Mouse (Mus musculus): ENCODE data around the gene Rdh13. TPM values are rescaled to one million over a fixed set of nuclear protein-coding genes. Genes with fewer than 3 reads are reported as not detected.

Gene Rdh13
- total and polyA plus RNA-seq, 2 experiments from 2014 or later, result 45.3 to 61.3 TPM

DNA sequence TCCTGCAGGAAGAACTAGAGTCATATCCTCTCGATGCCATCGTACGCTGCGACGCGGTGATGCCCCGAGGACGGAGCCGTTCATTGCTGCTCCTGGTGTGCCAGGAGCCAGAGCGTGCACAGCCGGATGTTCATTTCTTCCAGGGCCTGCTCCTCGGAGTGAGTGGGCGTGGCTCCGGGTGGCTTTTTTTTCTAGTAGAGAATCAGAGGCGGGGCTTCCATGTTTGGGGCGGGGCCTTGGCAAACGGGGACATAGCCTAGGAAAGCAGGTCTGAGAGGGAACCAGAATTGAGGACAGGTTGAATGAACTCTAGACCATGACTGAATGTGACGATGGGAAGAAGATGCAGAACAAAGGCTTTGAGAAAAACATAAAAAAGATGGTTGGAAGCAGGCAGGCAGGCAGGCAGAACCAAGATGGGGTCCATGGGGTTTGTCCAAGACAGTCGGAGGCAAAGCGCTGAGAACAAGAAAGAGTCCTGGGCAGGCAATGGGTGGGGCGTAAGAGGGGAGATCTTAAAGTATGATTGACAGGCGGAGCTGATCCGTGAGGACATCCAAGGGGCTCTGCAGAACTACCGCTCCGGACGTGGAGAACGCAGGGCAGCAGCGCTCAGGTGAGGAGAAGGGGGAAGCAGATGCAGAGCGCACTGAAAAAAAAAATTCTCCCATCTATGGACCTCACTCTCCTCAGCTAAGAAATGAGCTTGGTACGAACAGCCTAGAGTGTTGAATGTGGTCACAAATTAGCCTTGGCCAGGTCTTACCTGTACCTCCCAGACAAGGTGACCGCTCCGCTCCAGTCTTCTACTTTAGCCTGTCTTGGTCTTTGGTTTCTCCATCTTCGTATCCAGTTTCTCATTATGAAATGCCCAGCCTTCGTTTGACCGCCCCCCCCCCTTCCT, 25.1 kb upstream of the Rdh13 start:
- H3K9me3 ChIP-seq (ENCODE audit: low read length), result no peaks in the 10 kb centered on the region
- peak overlapping the region; percentile 71 for H3K4me2 ChIP-seq (ENCODE audit: low read depth, low read length, poor library complexity, severe bottlenecking)
- ATAC-seq (ENCODE audit: low FRiP score) (peak; percentile 54), DNase-seq (ENCODE audit: low spot score) (peak; percentile 69)
- WGBS, result 2% methylated on average over 35 of the region's 35 CpGs
- TF ChIP-seq CTCF (IDR thresholded peaks at IDR 0.05), result no peak
- H3K4me1 ChIP-seq (ENCODE audit: insufficient read depth, low read length), result no peaks in the 10 kb centered on the region
- H3K9ac ChIP-seq (replicated peaks; ENCODE audit: low read length, poor library complexity, severe bottlenecking), result peak overlapping the region; percentile 65
- H3K27ac ChIP-seq (ENCODE audit: low read depth, low read length), result peak overlapping the region; percentile 43
- H3K27me3 ChIP-seq (ENCODE audit: insufficient read depth, low read length), result peaks cover 24% of the 10 kb centered on the region
- H3K36me3 ChIP-seq (ENCODE audit: insufficient read depth, low read length), result no peaks in the 10 kb centered on the region
- H3K4me3 ChIP-seq (ENCODE audit: low read depth, low read length), result peak overlapping the region; percentile 49

DNA sequence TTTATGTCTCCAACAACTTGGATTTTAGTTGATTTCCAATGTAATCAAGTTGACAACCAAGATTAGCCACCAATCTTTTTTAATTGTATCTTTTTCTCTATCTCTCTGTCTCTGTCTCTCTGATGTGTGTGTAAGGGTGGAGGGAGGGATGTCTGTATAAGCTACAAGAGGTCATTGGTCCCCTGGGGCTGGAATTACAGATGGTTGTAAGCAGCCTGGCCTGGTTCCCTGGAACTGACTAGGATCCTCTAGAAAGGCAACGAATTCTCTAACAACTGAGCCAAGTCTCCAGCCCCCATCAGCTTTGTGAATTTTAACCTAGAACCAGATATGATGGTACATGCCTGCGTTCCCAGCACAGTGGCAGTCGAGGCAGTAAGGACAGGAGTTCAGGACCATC, 22.4 kb upstream of the Rdh13 start:
- Histone ChIP-seq H3K9me3 (ENCODE audit: low read length) (no peaks in the 10 kb centered on the region), H3K36me3 (ENCODE audit: insufficient read depth, low read length) (no peaks in the 10 kb centered on the region), H3K4me3 (ENCODE audit: low read depth, low read length) (no peak overlapping the region), H3K4me1 (ENCODE audit: insufficient read depth, low read length) (no peaks in the 10 kb centered on the region), H3K27me3 (ENCODE audit: insufficient read depth, low read length) (peaks cover 8% of the 10 kb centered on the region; the same call in 1 of the 2 replicates), H3K27ac (ENCODE audit: low read depth, low read length) (no peak overlapping the region), H3K4me2 (ENCODE audit: low read depth, low read length, poor library complexity, severe bottlenecking) (no peak overlapping the region), H3K9ac (replicated peaks; ENCODE audit: low read length, poor library complexity, severe bottlenecking) (no peak overlapping the region)
- no peak for ATAC-seq (ENCODE audit: low FRiP score)
- no peak for TF ChIP-seq CTCF (IDR thresholded peaks at IDR 0.05)
- WGBS, result 73% methylated on average over 3 of the region's 3 CpGs
- DNase-seq (ENCODE audit: low spot score), result no peak

DNA sequence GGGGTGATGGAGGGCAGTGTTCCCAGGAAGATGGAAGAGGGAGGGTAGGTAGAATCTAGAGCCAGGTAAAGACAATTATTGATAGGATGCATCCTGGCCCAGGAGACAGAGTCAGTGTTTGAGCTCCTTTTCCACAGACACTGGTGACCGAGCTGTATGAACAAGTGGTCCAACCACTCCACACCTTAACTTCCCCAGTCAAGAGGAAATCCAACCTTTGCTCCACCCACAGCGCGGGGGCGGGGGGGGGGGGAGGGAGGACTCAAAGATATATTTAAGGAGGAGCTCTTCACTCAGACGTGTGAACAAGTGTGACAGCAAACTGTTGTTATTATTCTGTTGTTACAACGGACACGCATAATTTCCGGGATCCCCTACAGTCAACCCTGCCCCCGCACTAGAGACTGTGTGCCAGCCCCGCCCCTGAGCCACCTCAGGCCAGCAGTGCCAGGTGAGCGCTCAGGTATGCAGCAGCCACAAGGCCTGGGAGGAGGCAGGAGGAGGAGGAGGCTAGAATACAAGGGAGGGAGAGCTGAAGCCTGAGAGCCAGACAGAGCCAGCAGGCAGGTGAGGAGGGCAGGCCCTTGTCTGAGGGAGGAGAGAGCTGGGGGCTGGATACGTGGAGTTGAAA, 18.9 kb upstream of the Rdh13 start:
- H3K4me3 ChIP-seq (ENCODE audit: low read depth, low read length), result no peak overlapping the region
- no peak overlapping the region for H3K9ac ChIP-seq (replicated peaks; ENCODE audit: low read length, poor library complexity, severe bottlenecking)
- H3K27ac ChIP-seq (ENCODE audit: low read depth, low read length), result no peak overlapping the region
- ATAC-seq (ENCODE audit: low FRiP score) (no peak), DNase-seq (ENCODE audit: low spot score) (no peak)
- H3K4me2 ChIP-seq (ENCODE audit: low read depth, low read length, poor library complexity, severe bottlenecking), result no peak overlapping the region
- WGBS, result 15% methylated on average over 11 of the region's 12 CpGs
- no peaks in the 10 kb centered on the region for H3K9me3 ChIP-seq (ENCODE audit: low read length)
- H3K36me3 ChIP-seq (ENCODE audit: insufficient read depth, low read length), result no peaks in the 10 kb centered on the region
- no peaks in the 10 kb centered on the region for H3K4me1 ChIP-seq (ENCODE audit: insufficient read depth, low read length)
- H3K27me3 ChIP-seq (ENCODE audit: insufficient read depth, low read length), result no peaks in the 10 kb centered on the region
- TF ChIP-seq CTCF (IDR thresholded peaks at IDR 0.05), result no peak

DNA sequence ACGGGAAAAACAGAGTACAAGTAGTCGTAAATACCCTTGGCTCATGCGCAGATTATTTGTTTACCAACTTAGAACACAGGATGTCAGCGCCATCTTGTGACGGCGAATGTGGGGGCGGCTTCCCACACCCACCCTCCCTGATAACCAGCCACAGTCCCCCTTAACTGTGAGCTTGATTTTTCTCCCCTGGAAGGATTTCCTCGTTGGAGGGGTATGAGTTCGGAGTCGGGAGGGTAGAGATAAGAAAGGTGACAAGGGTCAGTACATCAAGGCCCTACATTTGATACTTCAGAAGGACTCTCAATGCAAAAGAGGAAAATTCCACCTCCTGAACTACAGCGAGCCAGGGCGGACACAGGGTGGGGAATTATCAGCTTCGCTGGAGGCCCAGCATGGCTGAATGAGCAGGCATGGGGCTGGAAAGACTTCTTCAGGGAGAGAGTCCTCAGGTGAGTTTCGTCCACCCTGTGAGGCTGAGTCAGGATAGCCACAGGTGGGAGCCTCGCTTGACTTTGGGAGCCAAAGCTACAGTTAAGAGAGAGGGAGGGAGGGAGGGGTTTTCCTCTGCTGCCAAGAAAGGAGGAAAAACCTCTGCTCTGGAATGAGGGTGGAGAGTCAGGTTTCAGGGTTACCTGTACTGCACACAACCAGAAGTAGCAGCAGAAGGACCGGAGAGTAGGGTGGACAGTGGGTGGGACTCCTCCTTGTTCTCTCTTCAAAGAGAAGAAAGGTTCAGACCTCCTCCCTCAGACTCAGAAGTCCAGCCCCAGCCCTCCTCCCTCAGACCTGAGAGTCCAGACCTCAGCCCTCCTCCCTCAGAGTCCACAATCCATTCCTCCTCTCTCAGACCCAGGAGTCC, 15.4 kb upstream of the Rdh13 start, which contains the start of gene Eps8l1:
Gene Eps8l1, plus strand, starts transcription at position 99 of the 859 bp plus-strand sequence.
- Histone ChIP-seq H3K9ac (replicated peaks; ENCODE audit: low read length, poor library complexity, severe bottlenecking) (no peak within 1 kb of the TSS; the same call in 1 of the 2 replicates), H3K27me3 (ENCODE audit: insufficient read depth, low read length) (no peaks in the 10 kb centered on the region), H3K4me3 (ENCODE audit: low read depth, low read length) (peak within 1 kb of the TSS; percentile 24; the same call in 1 of the 2 replicates), H3K9me3 (ENCODE audit: low read length) (no peaks in the 10 kb centered on the region), H3K27ac (ENCODE audit: low read depth, low read length) (no peak within 1 kb of the TSS), H3K4me2 (ENCODE audit: low read depth, low read length, poor library complexity, severe bottlenecking) (peak within 1 kb of the TSS; percentile 40), H3K4me1 (ENCODE audit: insufficient read depth, low read length) (no peaks in the 10 kb centered on the region), H3K36me3 (ENCODE audit: insufficient read depth, low read length) (no peaks in the 10 kb centered on the region)
- TF ChIP-seq CTCF (IDR thresholded peaks at IDR 0.05), result no peak
- 56% methylated on average over 13 of the region's 16 CpGs for WGBS
- DNase-seq (ENCODE audit: low spot score) (no peak), ATAC-seq (ENCODE audit: low FRiP score) (peak; percentile 65; the same call in 1 of the 2 replicates)

DNA sequence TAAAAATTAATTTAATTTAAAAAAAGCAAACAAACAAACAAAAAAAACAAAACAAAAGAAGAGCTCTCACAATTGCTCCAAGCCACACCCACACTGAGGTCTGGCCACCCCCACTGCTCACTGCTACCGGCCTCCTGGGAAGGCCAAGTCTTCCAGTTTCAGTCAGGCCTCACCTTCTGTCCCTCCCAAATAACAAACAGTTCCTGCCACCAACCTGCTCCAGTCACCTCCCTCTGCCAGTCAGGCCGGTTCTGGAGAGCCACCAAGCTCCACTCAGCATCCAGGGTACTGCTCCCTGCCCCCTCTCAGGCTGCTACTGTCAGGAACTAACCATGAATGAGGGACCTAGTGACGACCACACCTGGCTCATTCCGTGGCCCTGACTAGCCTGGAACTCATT, 7.2 kb upstream of the Rdh13 start:
- 37% methylated on average over 4 of the region's 4 CpGs for WGBS

More for the DNA sequence above, 7.2 kb upstream of the Rdh13 start:
- no peak for ATAC-seq (ENCODE audit: low FRiP score)
- H3K27ac ChIP-seq (ENCODE audit: low read depth, low read length), result no peak overlapping the region
- no peaks in the 10 kb centered on the region for H3K27me3 ChIP-seq (ENCODE audit: insufficient read depth, low read length)
- DNase-seq (ENCODE audit: low spot score), result no peak
- TF ChIP-seq CTCF (IDR thresholded peaks at IDR 0.05), result no peak
- no peaks in the 10 kb centered on the region for H3K9me3 ChIP-seq (ENCODE audit: low read length)
- H3K4me1 ChIP-seq (ENCODE audit: insufficient read depth, low read length), result no peaks in the 10 kb centered on the region
- H3K36me3 ChIP-seq (ENCODE audit: insufficient read depth, low read length), result no peaks in the 10 kb centered on the region
- H3K4me3 ChIP-seq (ENCODE audit: low read depth, low read length), result no peak overlapping the region
- no peak overlapping the region for H3K4me2 ChIP-seq (ENCODE audit: low read depth, low read length, poor library complexity, severe bottlenecking)
- H3K9ac ChIP-seq (replicated peaks; ENCODE audit: low read length, poor library complexity, severe bottlenecking), result no peak overlapping the region
